Mouse (Mus musculus): ENCODE data around the gene Lcor. TPM values are rescaled to one million over a fixed set of nuclear protein-coding genes. Genes with fewer than 3 reads are reported as not detected.

Lcor gene
- polyA plus RNA-seq, 1 experiment = 2.9 TPM

DNA sequence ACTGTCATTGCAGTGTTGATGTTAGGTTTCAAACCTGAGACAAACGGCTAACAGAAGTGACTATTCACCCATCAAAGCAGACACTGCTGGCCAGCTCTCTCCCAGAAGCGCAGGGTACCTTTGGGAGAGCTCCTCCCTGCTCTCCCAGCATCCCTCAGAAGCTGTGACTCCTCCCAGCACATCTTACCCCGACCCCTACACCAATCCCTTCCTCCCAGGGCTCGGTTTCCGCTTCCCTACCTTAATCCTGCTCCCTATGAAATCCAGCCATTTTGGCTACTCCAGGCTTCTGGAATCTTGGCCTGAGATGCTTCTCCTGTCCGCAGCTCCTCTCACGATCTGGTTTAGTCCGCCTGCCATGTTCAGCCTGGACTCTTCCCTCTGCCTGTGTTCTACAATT lies 37.9 kb upstream of the Lcor start:
- H3K4me1 ChIP-seq (ENCODE audit: control insufficient read depth, insufficient read depth, insufficient read length, low read length) = peaks cover 22% of the 10 kb centered on the region
- 71% methylated on average over 8 of the region's 8 CpGs for WGBS

DNA sequence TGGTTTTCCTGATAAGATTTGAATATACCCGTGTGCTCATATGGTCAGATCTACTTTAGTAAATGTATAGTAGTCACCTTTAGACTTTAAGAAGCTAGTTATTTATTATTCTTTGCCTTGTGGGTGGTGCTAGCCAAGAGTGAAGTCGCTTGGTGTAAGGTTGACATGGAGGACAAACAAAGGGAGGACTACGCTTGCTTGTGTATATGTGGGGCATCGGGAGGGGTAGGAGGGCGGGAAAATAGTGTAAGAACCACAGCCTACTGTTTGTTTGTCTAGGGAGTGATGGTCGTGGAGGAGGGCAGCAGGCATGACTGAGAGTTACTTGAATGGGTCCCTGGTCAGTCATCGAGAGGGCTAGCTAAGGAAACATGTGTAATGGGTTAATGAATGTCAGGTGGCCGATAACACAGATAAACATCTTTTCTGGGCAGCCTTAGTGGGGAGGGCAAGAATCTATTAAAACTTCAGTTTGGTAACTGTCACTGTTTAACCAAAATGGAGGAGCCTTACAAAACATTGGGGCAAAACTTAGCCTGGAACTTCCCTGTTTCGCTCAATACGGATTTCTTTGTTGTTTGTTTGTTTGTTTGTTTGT lies 37.3 kb upstream of the Lcor start:
- peak overlapping the region; percentile 43; the same call in 1 of the 2 replicates for H3K27ac ChIP-seq (ENCODE audit: insufficient read depth, low read depth, low read length)
- TF ChIP-seq POLR2A (IDR thresholded peaks at IDR 0.05; ENCODE audit: low read depth, low read length) (no peak), CTCF (IDR thresholded peaks at IDR 0.05; ENCODE audit: extremely low read depth, insufficient read length, insufficient replicate concordance, low read depth, low read length) (no peak)

More for the DNA sequence above, 37.9 kb upstream of the Lcor start:
- H3K4me3 ChIP-seq (ENCODE audit: low read depth, low read length) = no peak overlapping the region
- no peaks in the 10 kb centered on the region for H3K36me3 ChIP-seq (ENCODE audit: control insufficient read depth, insufficient read depth, low read length)
- no peak overlapping the region for H3K27ac ChIP-seq (ENCODE audit: insufficient read depth, low read depth, low read length)
- TF ChIP-seq CTCF (IDR thresholded peaks at IDR 0.05; ENCODE audit: extremely low read depth, insufficient read length, insufficient replicate concordance, low read depth, low read length) = no peak
- no peak for TF ChIP-seq POLR2A (IDR thresholded peaks at IDR 0.05; ENCODE audit: low read depth, low read length)
- no peaks in the 10 kb centered on the region for H3K27me3 ChIP-seq (ENCODE audit: control insufficient read depth, insufficient read depth, low read length)

DNA sequence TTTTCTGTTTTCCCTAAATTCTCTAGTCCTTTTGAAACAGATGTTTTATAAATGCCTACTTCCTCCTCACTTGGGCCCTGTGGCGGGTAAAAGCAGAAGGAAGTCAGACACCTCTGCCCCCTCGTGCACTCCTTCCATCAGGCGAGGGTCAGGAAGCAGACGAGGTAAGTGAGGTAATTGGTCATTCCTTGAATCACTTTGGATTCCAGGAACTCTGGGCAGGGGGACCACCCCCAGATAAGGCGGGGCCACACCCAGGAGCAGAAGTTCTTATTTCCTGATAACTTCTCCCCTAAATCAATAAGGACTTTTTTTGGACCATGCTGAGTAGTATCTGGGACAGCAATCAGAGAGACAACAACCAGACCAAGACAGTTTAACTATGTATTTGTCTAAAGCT lies 36.7 kb upstream of the Lcor start:
- H3K4me1 ChIP-seq (ENCODE audit: control insufficient read depth, insufficient read depth, insufficient read length, low read length) = peaks cover 22% of the 10 kb centered on the region
- 25% methylated on average over 5 of the region's 5 CpGs for WGBS
- H3K27ac ChIP-seq (ENCODE audit: insufficient read depth, low read depth, low read length) = no peak overlapping the region; the same call in 1 of the 2 replicates
- no peak for TF ChIP-seq CTCF (IDR thresholded peaks at IDR 0.05; ENCODE audit: extremely low read depth, insufficient read length, insufficient replicate concordance, low read depth, low read length)
- no peak for TF ChIP-seq POLR2A (IDR thresholded peaks at IDR 0.05; ENCODE audit: low read depth, low read length)
- H3K4me3 ChIP-seq (ENCODE audit: low read depth, low read length) = no peak overlapping the region
- H3K36me3 ChIP-seq (ENCODE audit: control insufficient read depth, insufficient read depth, low read length) = no peaks in the 10 kb centered on the region
- no peaks in the 10 kb centered on the region for H3K27me3 ChIP-seq (ENCODE audit: control insufficient read depth, insufficient read depth, low read length)

More for the DNA sequence above, 37.3 kb upstream of the Lcor start:
- WGBS = 24% methylated on average over 10 of the region's 10 CpGs
- Histone ChIP-seq H3K4me1 (ENCODE audit: control insufficient read depth, insufficient read depth, insufficient read length, low read length) (peaks cover 22% of the 10 kb centered on the region), H3K4me3 (ENCODE audit: low read depth, low read length) (no peak overlapping the region), H3K36me3 (ENCODE audit: control insufficient read depth, insufficient read depth, low read length) (no peaks in the 10 kb centered on the region), H3K27me3 (ENCODE audit: control insufficient read depth, insufficient read depth, low read length) (no peaks in the 10 kb centered on the region)

DNA sequence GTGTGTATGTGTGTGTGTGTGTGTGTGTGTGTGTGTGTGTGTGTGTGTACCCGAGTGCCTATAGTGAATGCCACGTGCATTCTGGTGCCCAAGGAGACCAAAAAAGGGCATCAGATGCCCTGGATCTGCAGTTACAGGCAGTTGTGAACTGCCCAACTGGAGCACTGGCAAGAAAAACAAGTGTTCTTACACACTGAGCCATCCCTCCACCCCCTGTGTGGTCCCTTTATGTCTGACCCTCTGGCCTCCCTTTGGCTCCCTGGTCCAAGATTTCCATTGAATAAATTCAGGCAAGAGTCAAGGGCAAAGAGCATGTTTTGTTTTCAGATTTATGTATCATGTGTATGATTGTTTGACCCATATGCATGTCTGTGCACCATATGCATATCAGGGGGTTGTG lies 35.3 kb upstream of the Lcor start:
- 86% methylated on average over 2 of the region's 2 CpGs for WGBS
- Histone ChIP-seq H3K27ac (ENCODE audit: insufficient read depth, low read depth, low read length) (no peak overlapping the region), H3K4me1 (ENCODE audit: control insufficient read depth, insufficient read depth, insufficient read length, low read length) (peaks cover 20% of the 10 kb centered on the region), H3K4me3 (ENCODE audit: low read depth, low read length) (no peak overlapping the region), H3K27me3 (ENCODE audit: control insufficient read depth, insufficient read depth, low read length) (no peaks in the 10 kb centered on the region), H3K36me3 (ENCODE audit: control insufficient read depth, insufficient read depth, low read length) (no peaks in the 10 kb centered on the region)
- TF ChIP-seq POLR2A (IDR thresholded peaks at IDR 0.05; ENCODE audit: low read depth, low read length) (no peak), CTCF (IDR thresholded peaks at IDR 0.05; ENCODE audit: extremely low read depth, insufficient read length, insufficient replicate concordance, low read depth, low read length) (no peak)

DNA sequence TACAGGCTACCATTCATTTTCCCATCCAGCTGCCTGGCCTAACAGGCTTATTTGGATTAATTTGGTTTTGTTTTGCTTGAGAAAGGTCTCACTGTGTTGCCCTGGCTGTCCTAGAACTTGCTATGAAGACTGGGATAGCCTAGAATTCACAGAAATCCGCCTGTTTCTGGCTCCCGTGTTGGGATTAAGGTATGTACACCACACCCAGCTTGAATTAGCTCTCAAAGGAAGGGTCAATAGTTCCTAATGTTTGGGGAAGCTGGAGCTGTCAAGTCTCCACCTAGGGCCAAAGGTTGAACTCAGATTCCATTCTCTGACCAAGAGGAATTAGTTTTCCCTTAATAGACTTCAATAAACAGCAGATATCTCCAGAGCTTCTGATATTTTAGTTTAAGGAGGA lies 34.7 kb upstream of the Lcor start:
- TF ChIP-seq POLR2A (IDR thresholded peaks at IDR 0.05; ENCODE audit: low read depth, low read length) (no peak), CTCF (IDR thresholded peaks at IDR 0.05; ENCODE audit: extremely low read depth, insufficient read length, insufficient replicate concordance, low read depth, low read length) (no peak)
- peaks cover 22% of the 10 kb centered on the region for H3K4me1 ChIP-seq (ENCODE audit: control insufficient read depth, insufficient read depth, insufficient read length, low read length)
- H3K27me3 ChIP-seq (ENCODE audit: control insufficient read depth, insufficient read depth, low read length) = no peaks in the 10 kb centered on the region
- H3K36me3 ChIP-seq (ENCODE audit: control insufficient read depth, insufficient read depth, low read length) = no peaks in the 10 kb centered on the region
- H3K27ac ChIP-seq (ENCODE audit: insufficient read depth, low read depth, low read length) = no peak overlapping the region; the same call in 1 of the 2 replicates
- 28% methylated on average over 2 of the region's 2 CpGs for WGBS
- H3K4me3 ChIP-seq (ENCODE audit: low read depth, low read length) = no peak overlapping the region

DNA sequence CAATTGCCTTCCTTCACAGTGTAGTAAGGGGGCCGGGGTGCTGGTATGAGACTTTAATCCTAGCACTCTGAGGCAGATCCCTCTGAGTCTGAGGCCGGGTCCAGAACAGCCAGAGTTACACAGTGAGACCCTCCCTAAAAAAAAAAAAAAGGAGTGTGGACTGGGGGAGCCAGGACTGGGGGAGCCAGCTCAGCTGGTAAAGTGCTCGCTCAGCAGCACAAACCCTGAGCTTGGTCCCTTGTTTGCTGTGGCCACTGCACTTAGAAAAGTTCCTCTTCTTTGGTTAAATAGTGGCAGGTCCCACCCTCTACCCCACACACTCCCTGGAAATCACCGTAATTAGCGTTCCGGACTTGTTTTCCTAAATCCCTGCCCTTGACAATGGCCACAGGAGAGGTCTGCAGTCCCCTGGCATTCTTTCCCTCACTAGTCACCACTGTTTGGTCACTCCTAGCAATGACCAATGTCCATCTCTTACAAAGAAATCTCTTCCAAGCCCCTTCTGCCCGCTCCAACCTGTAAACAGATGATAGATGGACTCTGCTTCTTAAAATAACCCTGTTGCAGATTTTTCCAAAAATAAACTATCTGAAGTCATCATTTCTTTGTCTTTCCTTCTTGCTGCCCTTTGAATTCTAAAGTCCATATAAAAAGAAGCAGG lies 32.9 kb upstream of the Lcor start:
- H3K27me3 ChIP-seq (ENCODE audit: control insufficient read depth, insufficient read depth, low read length) = no peaks in the 10 kb centered on the region
- no peak overlapping the region for H3K4me3 ChIP-seq (ENCODE audit: low read depth, low read length)
- TF ChIP-seq CTCF (IDR thresholded peaks at IDR 0.05; ENCODE audit: extremely low read depth, insufficient read length, insufficient replicate concordance, low read depth, low read length) (no peak), POLR2A (IDR thresholded peaks at IDR 0.05; ENCODE audit: low read depth, low read length) (no peak)
- peaks cover 20% of the 10 kb centered on the region for H3K4me1 ChIP-seq (ENCODE audit: control insufficient read depth, insufficient read depth, insufficient read length, low read length)
- 86% methylated on average over 7 of the region's 7 CpGs for WGBS
- H3K36me3 ChIP-seq (ENCODE audit: control insufficient read depth, insufficient read depth, low read length) = no peaks in the 10 kb centered on the region
- H3K27ac ChIP-seq (ENCODE audit: insufficient read depth, low read depth, low read length) = no peak overlapping the region

DNA sequence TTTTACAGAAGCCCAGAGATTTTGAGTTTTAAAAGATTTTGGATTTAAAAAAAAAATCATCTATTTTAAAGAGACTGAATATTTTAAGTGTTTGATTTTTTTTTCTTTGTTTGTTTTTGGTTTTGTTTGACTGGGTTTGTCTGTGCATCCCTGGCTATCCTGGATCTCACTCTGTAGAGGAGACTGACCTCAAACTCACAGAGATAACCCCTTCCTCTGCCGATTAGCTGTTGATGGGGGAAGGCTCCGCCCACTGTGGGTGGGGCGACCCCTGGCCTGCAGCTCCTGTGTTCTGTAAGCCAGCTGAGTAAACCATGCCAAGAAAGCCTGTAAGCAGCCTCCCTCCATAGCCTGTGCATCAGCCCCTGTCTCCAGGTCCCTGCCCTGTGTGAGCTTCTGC lies 30.3 kb upstream of the Lcor start:
- 17% methylated on average over 3 of the region's 3 CpGs for whole genome bisulfite sequencing
- Histone ChIP-seq H3K4me3 (ENCODE audit: low read depth, low read length) (no peak overlapping the region), H3K27ac (ENCODE audit: insufficient read depth, low read depth, low read length) (no peak overlapping the region), H3K36me3 (ENCODE audit: control insufficient read depth, insufficient read depth, low read length) (no peaks in the 10 kb centered on the region), H3K27me3 (ENCODE audit: control insufficient read depth, insufficient read depth, low read length) (no peaks in the 10 kb centered on the region), H3K4me1 (ENCODE audit: control insufficient read depth, insufficient read depth, insufficient read length, low read length) (peaks cover 6% of the 10 kb centered on the region; the same call in 1 of the 2 replicates)
- TF ChIP-seq POLR2A (IDR thresholded peaks at IDR 0.05; ENCODE audit: low read depth, low read length) (no peak), CTCF (IDR thresholded peaks at IDR 0.05; ENCODE audit: extremely low read depth, insufficient read length, insufficient replicate concordance, low read depth, low read length) (no peak)
